Mouse (Mus musculus) midbrain, embryonic 11.5 days (tissue): Measurements from ENCODE around the gene D830030K20Rik. TPM values are rescaled to one million over a fixed set of nuclear protein-coding genes. Genes with fewer than 3 reads are reported as not detected.
"Not testable (repeated sequence)": the region's sequence is repeated elsewhere in the genome, so short reads cannot be mapped to it uniquely, and the experiment has no call there.

Source experiments
- ATAC-seq: fragments of 200-750 bp; cut with Nextera tagmentation; 2 replicates; pipeline ENCODE4 v1.8.0; 2017; ENCODE audit warnings: moderate TSS enrichment, moderate library complexity; ENCODE audit not compliant: low FRiP score
- DNase-seq: peaks from one replicate; pipeline ENCODE4 v3.0.0; 2015; ENCODE audit warnings: low spot score; ENCODE audit errors: missing footprints
- H3K27ac ChIP-seq: fragments of 300-500 bp; sonication (generic); 2 replicates; pipeline ENCODE4 v1.5.1; 2014; ENCODE audit warnings: low read depth, low read length
- H3K27me3 ChIP-seq: fragments of 300-500 bp; sonication (generic); 2 replicates; pipeline ENCODE4 v1.6.1; 2014; ENCODE audit warnings: mild to moderate bottlenecking, low read length, moderate library complexity, mixed read lengths; ENCODE audit not compliant: control insufficient read depth, insufficient read depth
- H3K36me3 ChIP-seq: fragments of 300-500 bp; sonication (generic); 2 replicates; pipeline ENCODE4 v1.6.1; 2014; ENCODE audit warnings: mild to moderate bottlenecking, low read length, moderate library complexity, mixed read lengths; ENCODE audit not compliant: control insufficient read depth, insufficient read depth
- H3K4me1 ChIP-seq: fragments of 300-500 bp; sonication (generic); 2 replicates; pipeline ENCODE4 v1.6.1; 2014; ENCODE audit warnings: low read length; ENCODE audit not compliant: control insufficient read depth, insufficient read depth
- H3K4me2 ChIP-seq: fragments of 300-500 bp; sonication (generic); 2 replicates; pipeline ENCODE4 v1.6.1; 2014; ENCODE audit warnings: mild to moderate bottlenecking, moderate library complexity
- H3K4me3 ChIP-seq: fragments of 300-500 bp; sonication (generic); 2 replicates; pipeline ENCODE4 v1.5.1; 2014; ENCODE audit warnings: low read depth, low read length
- H3K9ac ChIP-seq: fragments of 300-500 bp; sonication (generic); 2 replicates; pipeline ENCODE4 v1.6.1; 2014; ENCODE audit warnings: low read length
- H3K9me3 ChIP-seq: fragments of 300-500 bp; sonication (generic); 2 replicates; pipeline ENCODE4 v1.6.1; 2016; ENCODE audit warnings: low read length; ENCODE audit not compliant: control insufficient read depth
- WGBS: fragments of 180-500 bp; shearing (Covaris S2); extraction: QIAGEN DNeasy Blood & Tissue Kit; methylation state at CpG from one replicate; pipeline ENCODE4 v1.1.7; 2014; 5-methylcytosine and 5-hydroxymethylcytosine counted together
- polyA plus RNA-seq: library from polyadenylated mRNA; unstranded; fragments of >200 nt; fragmentation: Nextera tagmentation; extraction: Ambion mirVana; gene quantifications from 2 replicates; pipeline ENCODE4 v1.2.1, GENCODE M21; 2014

The D830030K20Rik gene
- 8.3 and 10.5 TPM in 2 replicates for polyA plus RNA-seq

- 0% methylated on average over 19 of the region's 62 CpGs for WGBS
- not testable (repeated sequence) for ATAC-seq, H3K27ac ChIP-seq, H3K27me3 ChIP-seq, H3K9me3 ChIP-seq, H3K4me1 ChIP-seq, H3K36me3 ChIP-seq
- Histone ChIP-seq H3K4me2 (peak within 1 kb of the TSS; percentile 58), H3K4me3 (peak within 1 kb of the TSS; percentile 40), H3K9ac (peak within 1 kb of the TSS; percentile 45; the same call in 1 of the 2 replicates)
- peak; percentile 78 for DNase-seq
These were observed at the start of gene D830030K20Rik for GRCm38 (mm10) chr14:3208272-3209152. Gene D830030K20Rik (plus strand): TSS chr14:3208488.

GRCm38 (mm10) chr14:3187955-3188354 lies 20.3 kb upstream of the D830030K20Rik start, which contains the start of gene Gm5795:
Gene Gm5795 (plus strand): TSS chr14:3188255.
- DNase-seq, H3K9ac ChIP-seq: not testable (repeated sequence)
- WGBS, result no CpG with 5 or more reads among the region's 2 CpGs

GRCm38 (mm10) chr14:3209367-3209766 lies 1.1 kb downstream of the D830030K20Rik start:
- not testable (repeated sequence) for H3K36me3 ChIP-seq, H3K27ac ChIP-seq, H3K9ac ChIP-seq, H3K4me1 ChIP-seq, H3K27me3 ChIP-seq, H3K4me3 ChIP-seq, ATAC-seq, H3K4me2 ChIP-seq, H3K9me3 ChIP-seq
- WGBS, result 10% methylated on average over 8 of the region's 11 CpGs
- peak; percentile 89 for DNase-seq

More at GRCm38 (mm10) chr14:3187955-3188354, 20.3 kb upstream of the D830030K20Rik start, which contains the start of gene Gm5795:
- not testable (repeated sequence) for ATAC-seq, H3K27me3 ChIP-seq, H3K4me3 ChIP-seq, H3K27ac ChIP-seq, H3K4me1 ChIP-seq, H3K36me3 ChIP-seq, H3K9me3 ChIP-seq, H3K4me2 ChIP-seq

- H3K9me3 ChIP-seq, H3K9ac ChIP-seq, H3K4me1 ChIP-seq, DNase-seq, H3K27ac ChIP-seq, ATAC-seq, H3K36me3 ChIP-seq, H3K4me3 ChIP-seq, H3K4me2 ChIP-seq, H3K27me3 ChIP-seq: not testable (repeated sequence)
- 81% methylated on average over 2 of the region's 2 CpGs for WGBS
These were observed 54.2 kb downstream of the D830030K20Rik start for GRCm38 (mm10) chr14:3262531-3262930.

Other genes starting within 250 kb of the D830030K20Rik start
- gene Gm2888, start 178.5 kb upstream of the D830030K20Rik start, polyA plus RNA-seq, result not detected in 2 replicates
- 5.0 and 6.2 TPM in 2 replicates for gene Gm2897, start 159.2 kb upstream of the D830030K20Rik start, polyA plus RNA-seq
- gene Gm10340, start 74.5 kb upstream of the D830030K20Rik start, polyA plus RNA-seq, result not detected in 2 replicates
- gene Gm5795, start 20.2 kb upstream of the D830030K20Rik start, polyA plus RNA-seq, result not detected in 2 replicates
- not detected in 2 replicates for gene Gm2956, start 124.1 kb downstream of the D830030K20Rik start, polyA plus RNA-seq
- gene Gm10413, start 186.6 kb downstream of the D830030K20Rik start, polyA plus RNA-seq, result not detected in 2 replicates
- gene Gm10409, start 204.1 kb downstream of the D830030K20Rik start, polyA plus RNA-seq, result 1.8 and 1.9 TPM in 2 replicates
- 1.3 and 2.0 TPM in 2 replicates for gene Gm3005, start 219.6 kb downstream of the D830030K20Rik start, polyA plus RNA-seq
- gene Gm10408, start 240.9 kb downstream of the D830030K20Rik start, polyA plus RNA-seq, result not detected in 2 replicates